Mouse (Mus musculus) heart, postnatal 0 days (tissue): ENCODE measurements around the gene Grb14.

Source experiments
- CTCF ChIP-seq: IDR thresholded peaks from 2 replicates; pipeline ENCODE4 v1.5.1; 2016; ENCODE audit warnings: antibody characterized with exemption, control low read depth, low read depth
- EP300 ChIP-seq: IDR thresholded peaks from 2 replicates; pipeline ENCODE4 v1.6.1; 2016; ENCODE audit warnings: antibody characterized with exemption, low read depth

- no peak for TF ChIP-seq CTCF
- TF ChIP-seq EP300: no peak
Observed at GRCm38 (mm10) chr2:64887098-64887757, 137.6 kb downstream of the Grb14 start.
